Mouse (Mus musculus): Measurements from ENCODE around the gene Dnajb12.
A peak's percentile ranks its signal among the peaks of the same experiment; 100 is the strongest.

The Dnajb12 gene

DNA sequence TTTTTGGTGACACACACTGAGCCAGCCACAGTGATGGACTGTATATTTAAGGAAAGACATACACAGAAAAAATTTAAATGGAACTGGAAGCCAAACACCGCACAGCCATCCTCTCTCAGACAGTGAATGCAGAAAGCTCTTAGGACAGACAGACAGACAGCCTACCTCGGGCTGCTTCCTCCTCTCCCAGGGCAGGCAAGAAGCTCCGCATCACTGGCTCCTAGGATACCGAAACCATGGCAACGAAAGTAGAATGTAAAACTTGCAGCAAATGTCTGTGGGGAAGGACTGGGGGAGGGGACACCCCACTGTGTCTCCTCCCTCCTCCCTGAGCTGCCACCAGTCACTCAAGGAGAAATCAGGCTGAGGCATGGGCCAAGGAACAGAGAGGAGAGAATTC lies 18.2 kb downstream of the Dnajb12 start:
- no peak for DNase-seq (ENCODE audit: low spot score)

DNA sequence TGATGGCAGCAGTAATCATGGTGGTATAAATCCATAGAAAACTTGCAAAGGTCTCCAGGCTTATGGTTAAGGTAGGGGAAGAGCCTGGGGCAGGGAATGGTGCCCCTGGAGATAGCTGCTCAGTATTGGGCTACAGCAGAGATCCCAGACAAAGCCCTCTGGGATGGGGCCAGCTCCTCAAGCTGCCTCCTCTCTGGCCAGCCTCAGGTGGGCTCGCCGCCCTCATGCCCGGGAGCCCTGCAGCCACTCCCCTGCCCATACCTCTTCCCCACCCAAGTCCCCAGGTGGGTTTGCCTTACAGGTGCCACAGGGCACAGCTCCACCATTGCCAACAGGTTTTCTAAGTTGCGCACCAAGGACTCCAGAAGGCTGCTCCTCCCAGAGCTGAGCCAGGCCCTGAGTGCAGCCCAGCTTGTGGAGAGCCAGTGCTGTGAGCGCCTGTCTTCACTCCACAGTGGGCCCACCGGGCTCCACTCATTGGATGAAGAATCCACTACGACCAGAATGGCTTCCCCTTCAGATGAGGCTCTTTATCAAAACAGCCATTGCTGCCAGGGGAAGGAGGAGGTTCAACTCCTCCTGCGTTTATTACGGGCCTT lies 18.9 kb downstream of the Dnajb12 start:
- no peak for DNase-seq (ENCODE audit: low spot score)

DNA sequence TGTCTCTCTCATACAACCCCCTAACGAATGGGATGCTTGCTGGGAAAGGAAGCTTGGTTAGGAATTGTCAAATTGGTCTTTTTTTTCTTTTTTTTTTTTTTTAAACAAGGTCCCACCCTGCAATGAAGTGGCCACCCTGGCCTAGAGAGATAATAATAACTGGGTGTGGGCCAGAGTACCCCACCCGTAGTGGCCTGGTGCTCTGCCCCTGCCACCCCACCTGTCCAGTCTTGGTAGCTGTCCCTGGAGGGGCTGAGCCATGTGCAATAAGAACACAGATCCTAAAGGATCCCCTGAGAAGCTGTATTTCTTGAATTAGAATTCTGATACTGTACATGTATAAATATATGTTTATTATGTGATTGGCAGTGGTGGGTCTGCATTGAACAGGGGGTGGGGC lies 19.6 kb downstream of the Dnajb12 start:
- DNase-seq (ENCODE audit: low spot score) = peak; percentile 47

DNA sequence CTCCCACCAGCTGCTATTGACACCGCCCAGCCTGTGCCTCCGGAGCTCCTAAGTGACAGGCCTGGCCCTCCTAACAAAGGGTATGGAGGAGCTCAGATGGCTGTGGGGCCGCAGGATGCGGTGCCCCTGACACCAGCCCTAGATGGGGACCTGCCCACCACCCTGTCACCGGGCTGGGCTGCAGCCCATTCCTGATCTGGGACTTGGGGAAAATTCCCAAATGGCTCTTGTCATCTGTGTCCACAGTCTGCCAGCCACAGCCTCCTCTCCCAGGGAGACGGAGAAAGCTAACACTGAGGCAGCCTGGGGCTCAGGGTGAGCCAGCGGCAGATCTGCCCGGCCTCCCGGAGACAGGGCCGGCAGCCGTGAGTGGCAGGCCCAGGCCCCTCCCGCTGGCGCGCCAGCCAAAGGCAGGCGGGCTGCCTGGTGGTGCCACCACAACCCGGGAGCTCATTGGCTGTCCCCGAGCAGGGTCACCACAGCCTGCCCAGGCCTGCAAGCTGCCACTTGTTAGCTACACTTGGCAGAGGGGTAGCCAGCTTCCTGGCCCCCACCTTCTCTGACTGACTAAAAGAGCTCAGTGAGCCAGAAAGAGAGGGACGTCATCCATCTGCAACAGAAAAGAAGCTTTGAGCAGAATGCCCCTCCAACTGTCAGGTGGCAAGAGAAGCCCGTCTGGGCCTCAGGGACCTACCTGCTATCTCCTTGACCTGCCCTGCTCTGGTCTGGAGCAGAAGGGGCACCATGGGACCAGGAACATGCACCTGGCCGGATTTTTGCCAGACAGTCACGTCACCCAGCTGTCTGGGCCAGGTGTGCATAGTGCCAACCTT lies 20.2 kb downstream of the Dnajb12 start:
- DNase-seq (ENCODE audit: low spot score) = peak; percentile 81

DNA sequence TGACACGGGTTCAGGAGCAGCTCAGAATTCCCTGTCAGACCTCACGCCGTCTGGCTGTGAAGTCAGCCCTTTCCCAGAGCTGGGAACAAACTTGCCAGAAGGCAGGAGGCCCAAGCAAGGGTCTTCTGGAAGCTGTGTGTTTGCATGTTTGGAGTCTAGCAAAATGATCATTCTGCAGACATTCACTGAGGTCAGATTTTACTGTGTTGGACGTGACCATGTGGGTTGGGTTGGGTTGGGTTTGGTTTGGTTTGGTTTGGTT lies 20.7 kb downstream of the Dnajb12 start:
- DNase-seq (ENCODE audit: low spot score) = no peak

DNA sequence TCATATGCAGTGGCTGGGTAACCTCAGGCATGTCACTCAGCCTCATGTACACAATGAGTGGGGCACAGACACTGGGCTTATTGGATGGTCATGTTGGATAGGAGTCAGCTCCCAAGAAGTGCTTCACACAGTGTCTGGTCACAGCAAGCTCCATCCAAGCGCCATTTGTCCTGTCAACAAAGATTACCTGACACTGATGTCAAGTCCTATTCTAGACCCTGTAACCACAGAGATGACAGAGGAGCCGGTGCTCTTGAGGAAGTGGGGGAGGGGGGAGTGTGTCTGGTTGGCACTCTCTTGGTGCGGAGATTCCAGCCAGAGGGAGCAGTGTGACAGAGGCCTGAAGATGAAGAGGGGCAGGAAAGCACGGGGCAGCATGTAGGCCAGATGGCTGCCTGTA lies 21.6 kb downstream of the Dnajb12 start:
- no peak for DNase-seq (ENCODE audit: low spot score)

DNA sequence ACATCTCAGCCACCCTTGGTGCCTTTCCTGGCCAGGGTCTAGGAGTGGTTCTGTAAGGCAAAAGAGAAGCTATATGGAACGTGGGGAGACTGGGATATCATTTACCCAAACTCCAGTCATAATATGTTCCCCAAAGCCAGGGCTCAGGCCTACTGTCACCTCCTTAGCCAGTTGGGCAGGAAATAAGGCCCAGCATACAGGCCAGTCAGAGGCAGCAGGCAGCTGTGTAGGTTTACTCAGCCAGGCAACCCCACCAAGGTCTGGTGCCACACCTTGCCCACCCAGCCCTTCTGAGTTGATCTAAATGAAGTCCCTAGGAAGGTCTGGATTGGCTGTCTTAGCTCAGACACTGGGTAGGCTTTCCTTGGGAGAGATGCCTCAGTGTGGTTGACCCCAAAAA lies 22.1 kb downstream of the Dnajb12 start:
- DNase-seq (ENCODE audit: low spot score) = no peak

DNA sequence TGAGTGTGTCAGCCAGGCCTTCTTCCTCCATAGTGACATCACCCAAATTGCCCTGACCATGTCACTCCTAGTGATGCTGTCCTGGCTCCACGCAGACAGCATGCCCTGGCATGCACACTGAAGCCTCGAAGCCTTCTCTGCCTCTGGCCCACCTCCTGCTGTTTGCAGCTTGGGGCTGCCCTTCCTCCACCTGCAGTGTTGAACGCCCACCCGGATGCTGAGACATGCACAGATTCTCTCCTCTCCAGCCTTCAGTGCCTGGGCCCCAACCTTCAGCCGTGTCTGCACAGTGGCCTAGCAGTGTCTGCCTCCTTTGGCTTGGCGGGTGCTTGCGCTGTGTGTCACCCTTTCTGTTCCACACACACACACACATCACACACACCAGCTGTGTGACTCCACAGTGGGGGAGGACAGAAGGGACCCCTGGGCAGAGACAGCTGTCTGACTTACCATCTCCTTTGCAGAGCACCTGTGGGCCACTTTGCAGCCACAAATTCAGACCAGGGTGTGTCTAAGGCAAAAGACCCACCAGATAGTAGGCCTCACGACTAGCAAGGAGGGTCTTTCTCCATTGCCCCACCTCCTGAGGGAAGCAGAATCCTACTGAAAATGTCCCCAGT lies 22.7 kb downstream of the Dnajb12 start:
- no peak for DNase-seq (ENCODE audit: low spot score)

DNA sequence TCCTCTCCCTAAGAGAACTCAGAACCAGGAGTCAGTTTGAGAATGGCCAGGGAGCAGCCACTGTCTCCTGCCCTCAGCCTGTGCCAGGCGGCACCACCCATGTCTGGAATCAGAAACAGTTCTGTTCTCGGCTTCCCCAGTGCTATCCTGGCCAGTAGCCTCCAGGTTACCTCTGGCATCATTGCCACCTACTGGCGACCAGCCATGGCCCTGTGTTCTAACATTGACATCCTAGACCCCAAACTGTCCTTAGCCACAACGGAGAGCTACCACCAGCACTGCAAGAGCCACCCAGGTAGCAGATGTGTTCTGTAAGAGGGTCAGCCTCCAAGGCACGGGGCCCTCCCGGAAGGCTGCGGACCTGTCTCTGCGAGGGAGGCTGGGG lies 23.2 kb downstream of the Dnajb12 start:
- DNase-seq (ENCODE audit: low spot score) = no peak

DNA sequence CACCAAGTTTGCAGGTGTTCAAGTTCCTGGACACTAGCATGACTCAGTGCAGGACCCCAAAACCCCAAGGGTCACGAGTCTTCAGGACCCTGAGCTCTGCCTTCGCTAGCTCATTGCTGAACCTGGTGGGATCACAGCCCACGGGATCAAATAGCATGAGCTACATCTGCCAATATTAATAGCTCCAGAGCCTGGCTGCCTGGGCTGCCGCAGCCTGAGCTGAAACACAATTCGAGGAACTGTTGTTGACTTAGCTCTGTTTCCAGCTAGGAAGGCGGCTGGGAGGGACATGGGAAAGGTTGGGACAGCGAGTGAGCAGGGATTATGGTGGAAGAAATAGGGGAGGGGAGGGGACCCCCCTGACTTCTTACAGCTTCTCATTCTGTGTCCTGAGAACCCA lies 23.8 kb downstream of the Dnajb12 start:
- no peak for DNase-seq (ENCODE audit: low spot score)

DNA sequence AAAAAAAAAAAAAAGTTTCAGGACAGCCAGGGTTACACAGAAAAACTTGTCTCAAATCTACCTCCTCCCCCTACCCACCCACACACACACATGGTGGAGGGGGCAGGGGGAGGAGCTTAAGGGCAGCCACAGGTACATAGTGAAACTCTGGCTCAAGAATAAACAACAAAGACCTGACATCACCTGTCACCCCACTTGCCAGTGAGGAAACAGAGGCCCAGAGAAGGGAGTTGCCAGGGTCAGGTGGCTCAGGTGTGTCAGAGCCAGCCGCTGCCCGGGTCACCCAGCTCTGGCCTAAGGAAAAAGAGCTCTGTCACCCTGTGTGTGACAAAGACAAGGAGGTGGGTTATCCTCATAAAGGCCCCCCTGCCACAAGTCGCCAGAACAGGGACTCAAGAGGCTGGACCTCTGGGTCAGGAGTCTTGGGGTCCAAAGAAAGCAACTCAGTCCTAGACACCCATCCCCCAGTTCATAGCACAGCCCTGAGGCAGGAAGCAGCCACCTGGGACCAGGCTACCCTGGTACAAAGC lies 27.8 kb downstream of the Dnajb12 start:
- no peak for DNase-seq (ENCODE audit: low spot score)

DNA sequence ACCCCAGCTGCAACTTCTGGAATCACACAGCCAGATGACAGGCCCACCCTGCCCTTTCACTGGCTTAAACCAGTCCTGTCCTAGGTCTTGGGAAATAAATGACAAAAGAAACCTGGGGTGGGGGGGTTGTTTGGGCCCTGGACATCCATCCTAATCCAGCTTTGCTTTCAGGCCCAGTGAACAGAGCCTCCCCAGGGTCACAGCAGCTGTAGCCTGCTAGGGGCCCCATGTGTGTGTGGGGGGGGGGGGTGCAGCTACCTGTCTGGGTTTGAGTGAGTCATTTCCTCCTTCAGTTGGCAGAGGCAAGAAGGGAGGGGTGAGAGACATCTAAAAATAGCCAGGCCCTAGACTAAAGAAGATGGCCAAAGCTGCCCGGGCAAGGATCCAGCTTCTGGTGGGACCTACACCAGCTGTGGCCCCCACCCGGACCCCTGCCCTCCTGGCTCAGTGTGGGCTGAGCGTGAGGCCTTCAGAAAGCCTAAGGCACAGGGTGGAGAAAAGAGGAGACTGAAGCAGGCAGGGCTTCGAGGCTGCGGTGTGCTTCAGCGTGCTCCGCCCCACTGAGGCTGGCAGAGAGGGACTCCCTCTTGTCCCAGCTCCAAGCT lies 28.4 kb downstream of the Dnajb12 start:
- no peak for DNase-seq (ENCODE audit: low spot score)

DNA sequence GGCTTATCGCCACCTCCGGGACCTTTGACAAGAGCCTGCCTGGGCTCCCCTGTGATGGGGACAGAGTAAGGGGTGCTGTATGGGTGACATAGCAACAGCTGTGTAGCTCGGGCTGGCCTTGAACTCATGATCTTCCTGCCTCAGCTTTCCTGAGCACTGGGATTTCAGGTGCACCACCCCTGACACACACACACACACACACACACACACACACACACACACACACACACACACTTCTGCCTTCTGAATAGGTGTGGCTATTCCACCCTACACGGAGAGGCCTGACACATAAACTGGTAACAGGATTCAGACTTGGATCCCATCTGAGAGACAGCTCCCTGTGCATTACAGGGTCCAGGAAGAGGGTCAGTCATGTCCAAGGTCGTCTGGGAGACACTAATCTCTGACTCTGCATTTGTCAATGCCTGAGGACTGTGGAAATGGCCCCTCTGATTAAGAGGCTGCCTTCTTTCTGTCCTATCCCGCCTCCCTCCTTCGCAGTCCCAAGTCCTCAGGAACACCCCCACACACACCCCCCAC lies 29.5 kb downstream of the Dnajb12 start:
- DNase-seq (ENCODE audit: low spot score) = no peak

DNA sequence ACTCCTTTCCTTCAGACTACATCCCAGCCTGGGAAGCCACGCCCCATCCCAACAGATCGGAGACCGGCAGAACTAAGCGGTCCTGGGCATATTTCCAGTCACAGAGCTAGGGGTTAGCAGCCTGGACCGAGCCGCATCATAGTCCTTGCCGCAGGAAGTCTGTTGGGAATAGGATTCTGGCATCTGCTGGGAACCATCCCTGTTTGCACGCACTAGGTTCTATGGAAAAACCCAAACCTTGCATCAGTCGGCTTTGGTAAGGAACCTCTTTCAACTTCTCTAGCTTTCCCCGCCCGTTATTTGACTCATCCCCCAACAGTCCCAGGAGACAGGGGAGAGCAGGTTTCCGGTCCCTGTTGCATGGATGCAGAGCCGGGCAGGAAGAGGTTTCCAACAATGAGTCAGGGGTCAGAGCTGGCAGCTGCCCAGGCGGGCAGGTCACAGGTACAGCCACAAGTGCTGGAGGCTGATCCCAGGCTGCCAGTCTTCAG lies 30.0 kb downstream of the Dnajb12 start:
- DNase-seq (ENCODE audit: low spot score) = no peak

DNA sequence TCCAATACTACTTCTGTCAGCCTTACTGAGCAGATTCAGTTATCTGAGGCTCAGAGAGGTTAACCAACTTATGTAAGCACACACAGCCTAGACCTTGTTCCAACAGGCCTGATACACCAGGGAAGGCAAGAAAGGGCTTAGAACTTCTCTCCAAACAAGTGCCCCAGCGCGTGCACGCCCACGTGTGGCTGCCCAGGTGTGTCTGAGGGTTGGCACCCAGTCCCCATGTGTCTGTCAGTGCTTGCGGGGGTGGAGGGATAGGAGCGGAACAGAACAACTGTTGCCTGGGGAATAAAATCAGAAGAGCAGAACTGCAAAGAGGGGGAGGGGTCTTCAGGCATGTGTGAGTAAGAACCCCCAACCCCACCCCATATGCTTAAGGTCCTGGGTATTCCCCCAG lies 31.7 kb downstream of the Dnajb12 start:
- no peak for DNase-seq (ENCODE audit: low spot score)

DNA sequence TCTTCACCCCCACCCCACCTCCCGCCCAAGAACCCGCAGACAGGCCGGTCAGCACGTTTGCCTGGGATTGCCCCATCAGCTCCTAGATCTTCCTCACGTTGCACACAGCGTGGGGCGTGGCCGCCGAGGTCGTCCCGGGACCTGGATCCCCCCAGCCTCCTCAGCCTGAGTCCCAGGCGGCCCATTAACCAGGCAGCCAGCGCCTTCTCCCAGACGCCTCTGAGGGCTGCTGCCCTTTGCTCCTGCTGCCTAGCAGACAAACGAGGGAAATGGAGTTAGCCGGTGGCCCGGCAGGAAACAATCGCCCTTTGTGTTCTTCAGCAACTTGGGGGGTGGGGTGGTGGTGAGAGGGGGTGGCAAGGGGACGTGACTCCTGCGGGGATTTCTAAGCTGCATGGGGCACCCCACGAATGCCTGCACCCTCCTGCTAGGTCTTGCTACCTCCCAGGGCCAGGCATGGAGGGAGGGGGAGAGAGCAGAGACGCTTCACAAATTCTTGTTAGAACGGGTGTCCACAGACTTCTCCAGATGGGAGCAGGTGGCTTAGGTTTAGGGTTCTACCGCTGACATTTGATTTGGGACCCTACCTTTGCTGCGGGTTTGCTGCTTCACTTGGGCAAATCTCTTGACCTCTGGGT lies 32.3 kb downstream of the Dnajb12 start:
- DNase-seq (ENCODE audit: low spot score) = no peak

DNA sequence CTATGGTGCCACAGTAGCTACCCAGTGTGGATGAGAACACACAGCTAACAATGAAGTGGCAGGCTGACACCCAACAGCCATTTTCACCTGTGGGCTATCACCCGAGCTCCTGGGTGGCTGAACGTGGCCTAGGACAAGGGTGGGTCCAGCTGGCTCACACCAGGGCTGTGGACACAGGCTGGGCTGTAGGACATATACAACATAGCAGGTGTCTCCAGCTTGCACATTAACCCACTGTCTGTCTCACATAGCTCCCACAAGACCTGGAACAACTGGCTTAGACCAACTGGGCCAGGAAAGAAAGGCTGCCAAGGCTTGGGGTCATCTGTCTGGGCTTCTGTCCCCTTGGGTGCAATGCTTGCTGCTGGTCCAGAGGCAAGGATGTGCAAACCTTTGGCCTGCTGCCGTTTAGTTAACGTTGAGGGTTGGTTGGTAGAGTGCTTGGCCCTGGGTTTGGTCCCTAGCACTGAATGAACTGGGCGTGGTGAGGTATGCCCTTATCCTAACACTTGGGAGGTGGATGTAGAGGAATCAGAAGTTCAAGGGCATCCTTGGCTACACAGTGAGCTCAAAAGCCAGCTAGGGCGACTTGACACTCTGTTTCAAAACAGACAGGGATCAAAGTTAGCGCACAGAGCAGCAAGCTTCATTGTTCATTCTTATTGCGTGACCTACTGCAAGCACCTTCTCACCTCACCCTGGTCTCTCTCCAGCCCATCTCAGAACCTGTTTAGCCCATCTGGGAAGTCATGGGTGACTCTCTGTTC lies 36.0 kb downstream of the Dnajb12 start:
- no peak for DNase-seq (ENCODE audit: low spot score)

DNA sequence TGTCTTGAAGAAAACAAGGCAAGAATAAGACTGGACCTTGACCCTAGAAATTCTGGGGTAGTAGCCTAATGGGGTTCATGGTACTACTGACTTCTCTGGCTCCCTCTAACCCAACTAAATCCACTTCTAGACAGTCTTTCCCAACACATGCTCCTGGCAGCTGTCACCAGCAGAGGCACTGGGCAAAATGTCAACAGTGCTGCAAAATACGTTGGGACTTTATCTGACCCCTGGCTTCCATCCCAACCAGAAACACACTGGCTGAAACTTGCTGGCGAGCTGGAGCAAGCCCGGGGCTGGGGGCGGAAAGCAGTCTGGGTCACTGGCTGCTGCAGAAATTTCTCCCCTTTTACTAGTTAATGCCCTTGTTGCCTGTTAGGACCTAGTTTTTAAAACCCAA lies 36.8 kb downstream of the Dnajb12 start:
- no peak for DNase-seq (ENCODE audit: low spot score)

DNA sequence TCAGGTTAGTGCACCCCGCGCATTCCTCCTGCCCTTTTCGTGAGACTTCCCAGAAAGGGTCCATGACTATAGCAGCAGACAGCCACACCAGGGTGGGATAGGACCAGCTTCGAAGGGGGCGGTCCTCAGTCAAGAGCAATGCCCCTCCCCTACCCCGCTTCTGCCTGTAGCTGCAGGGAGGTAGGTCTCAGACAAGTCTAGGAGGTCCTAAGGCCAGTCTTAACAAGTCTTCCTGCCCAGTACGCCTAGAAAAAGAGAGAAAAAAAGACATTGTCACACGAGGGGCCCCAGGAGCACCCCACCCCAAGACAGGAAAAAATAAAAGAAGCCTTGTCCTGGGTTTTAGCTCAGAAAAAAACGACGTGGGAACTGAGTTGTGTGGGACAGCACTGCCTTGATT lies 37.3 kb downstream of the Dnajb12 start:
- no peak for DNase-seq (ENCODE audit: low spot score)

DNA sequence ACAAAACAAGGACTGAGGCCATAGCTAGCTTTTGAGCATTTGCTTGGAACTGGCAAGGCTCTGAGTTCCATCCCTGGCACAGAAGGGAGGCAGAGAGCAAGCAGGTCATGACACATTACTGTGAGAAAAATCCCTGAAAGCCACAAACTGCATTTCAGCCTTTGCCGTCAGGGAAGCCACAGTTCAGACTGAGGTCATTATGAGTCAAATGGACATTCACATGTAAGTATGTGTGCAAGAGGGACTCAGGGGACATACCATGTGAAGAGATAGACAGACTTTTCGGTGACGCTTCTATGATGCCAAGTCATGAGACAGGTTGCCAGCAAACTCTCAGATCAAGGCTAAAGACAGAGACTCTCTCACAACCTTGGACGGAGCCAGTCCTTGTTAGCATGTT lies 38.8 kb downstream of the Dnajb12 start:
- no peak for DNase-seq (ENCODE audit: low spot score)

DNA sequence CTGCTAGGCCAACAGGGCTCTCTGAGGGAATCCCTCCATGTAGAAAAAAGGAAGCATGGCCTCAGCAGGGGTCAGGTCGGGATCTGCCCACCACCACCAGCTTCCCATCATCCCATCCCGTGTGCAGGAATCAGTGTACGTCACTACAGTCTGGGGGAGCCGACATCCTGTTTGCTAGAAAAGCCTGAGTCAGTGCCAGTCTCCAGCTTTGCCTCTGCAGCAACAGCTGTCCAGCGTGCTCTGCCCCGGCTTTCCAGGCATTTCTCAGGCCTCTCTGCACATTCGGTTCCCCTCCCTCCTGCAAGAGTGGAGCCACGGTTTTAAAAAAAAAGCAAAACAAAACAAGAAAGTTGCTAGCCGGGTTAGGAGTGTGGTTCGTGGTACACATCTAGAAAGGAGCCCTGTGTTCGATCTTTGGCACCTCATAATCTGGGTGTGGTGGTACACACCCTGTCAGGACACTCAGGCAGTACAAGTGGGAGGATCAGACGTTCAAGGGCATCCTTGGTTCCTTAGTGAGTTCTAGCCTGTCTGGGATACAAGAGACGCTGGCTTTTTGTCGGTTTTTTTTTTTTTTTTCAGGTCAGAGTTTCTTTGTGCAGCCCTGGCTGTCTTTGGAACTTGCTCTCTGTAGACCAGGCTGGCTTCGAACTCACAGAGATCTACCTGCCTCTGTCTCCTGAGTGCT lies 40.3 kb downstream of the Dnajb12 start:
- DNase-seq (ENCODE audit: low spot score) = no peak

Data from c-Kit-positive CD71-positive TER-119-positive erythroid progenitor cells, embryonic 14.5 days (primary cell).